Mouse (Mus musculus) gastrocnemius, postnatal 4 days (tissue): ENCODE data around the gene Ankrd54. TPM values are rescaled to one million over a fixed set of nuclear protein-coding genes. Genes with fewer than 3 reads are reported as not detected.
A peak's percentile ranks its signal among the peaks of the same experiment; 100 is the strongest.

Experiments
- DNase-seq, 2 experiments: peaks; one replicate each; pipeline ENCODE4 v3.0.0; 2021 to 2022; ENCODE audit warnings: low spot score in 2 of 2, mixed read lengths in 2 of 2
- long read RNA-seq, 2 experiments: library from polyadenylated mRNA; stranded (forward); transcript quantifications; one replicate each; pipeline ENCODE4 v2.0.0; 2021
- total RNA-seq, 2 experiments: library from RNA; stranded (reverse); gene quantifications; 2 replicates each; pipeline ENCODE4 v1.2.3; 2021

Gene Ankrd54
- 10 to 100 TPM; 11.6 to 13.5 TPM for total RNA-seq
- long read RNA-seq, experiment 1, transcript Ankrd54-201 (8 exons, 1,904 nt), result major isoform, 23 of 38 reads
- long read RNA-seq, experiment 1, partial matches to known transcripts, result 6 of 38 reads
- long read RNA-seq, experiment 1, other reads (novel, unspliced or antisense), result 6 of 38 reads
- long read RNA-seq, experiment 2, transcript Ankrd54-201 (8 exons, 1,904 nt), result major isoform, 28 of 39 reads
- long read RNA-seq, experiment 2, partial matches to known transcripts, result 4 of 39 reads
- long read RNA-seq, experiment 2, other reads (novel, unspliced or antisense), result 5 of 39 reads

DNA sequence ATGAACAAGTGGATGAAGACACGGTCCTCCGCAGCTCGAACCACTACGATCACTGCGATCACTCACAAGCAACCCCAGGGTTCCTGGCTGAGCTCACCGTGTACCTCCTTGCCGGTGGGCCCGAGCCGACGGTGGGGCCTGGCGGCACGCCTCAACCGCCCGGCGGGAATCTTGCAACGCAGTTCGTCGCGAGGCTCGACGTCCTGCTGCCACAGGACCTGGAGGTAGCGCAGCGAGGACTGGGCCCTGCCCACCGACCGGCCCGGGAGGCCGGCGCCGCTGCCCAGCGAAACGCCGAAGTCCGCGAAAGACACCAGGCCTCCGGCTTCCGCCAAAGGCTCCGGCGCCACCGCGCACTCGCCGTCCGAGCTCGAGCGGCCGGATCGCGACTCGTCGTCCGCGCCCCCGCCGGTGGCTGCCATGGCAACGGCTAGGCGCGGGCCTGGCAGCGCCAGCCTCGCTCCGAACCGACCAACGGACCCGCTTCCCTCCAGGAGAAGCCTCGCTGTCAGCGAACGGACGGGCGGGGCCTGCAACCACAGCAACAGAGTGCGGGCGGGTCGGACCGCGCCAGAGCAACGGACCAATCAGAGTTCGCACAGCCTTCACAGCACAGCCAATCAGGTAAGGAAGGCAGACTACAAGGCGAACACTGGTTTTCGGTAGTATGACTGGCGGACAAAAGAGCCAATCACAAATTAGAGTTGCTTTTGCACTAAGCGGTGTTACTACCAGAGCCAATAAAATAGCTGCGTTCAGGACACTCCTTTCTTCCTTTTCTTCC lies at the start of gene Ankrd54:
Gene Ankrd54, minus strand, starts transcription at position 518 of the 784 bp plus-strand sequence.
- peak; percentile 88 to 96 for DNase-seq

- DNase-seq, result no peak
Measured at GRCm38 (mm10) chr15:79111774-79112173, 49.1 kb upstream of the Ankrd54 start.

GRCm38 (mm10) chr15:79110528-79110927 lies 47.8 kb upstream of the Ankrd54 start:
- no peak for DNase-seq

GRCm38 (mm10) chr15:79110031-79110430 lies 47.3 kb upstream of the Ankrd54 start:
- no peak for DNase-seq

DNA sequence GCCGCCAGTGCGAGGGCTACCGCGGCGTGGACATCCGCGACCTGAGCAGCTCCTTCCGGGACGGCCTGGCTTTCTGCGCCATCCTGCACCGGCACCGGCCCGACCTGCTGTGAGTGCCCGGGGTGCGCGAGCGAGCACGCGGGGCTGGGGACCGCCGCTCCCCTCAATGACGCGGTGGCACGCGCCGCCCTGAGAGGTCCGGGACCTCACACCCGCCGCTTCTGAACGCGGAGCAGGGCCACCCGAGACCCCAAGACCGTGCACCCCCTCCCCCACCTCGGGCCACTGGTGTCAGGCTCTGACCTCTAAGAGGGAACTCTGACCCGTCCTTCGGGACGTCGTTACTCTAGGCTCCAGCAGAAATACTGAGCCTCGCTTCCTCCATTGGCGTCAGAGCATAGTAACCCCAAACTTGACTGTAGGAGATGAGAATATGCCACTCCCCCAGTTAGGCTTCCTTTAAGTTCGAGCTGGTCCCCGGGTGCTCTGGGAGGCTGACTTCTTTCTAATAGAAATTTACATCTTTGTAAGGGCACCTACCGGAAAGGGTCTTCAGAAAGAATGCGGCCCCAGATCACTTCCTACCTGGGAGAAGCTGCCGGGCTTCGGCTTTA lies 46.7 kb upstream of the Ankrd54 start:
- peak in 1 of 2 experiments; percentile 54 for DNase-seq

DNA sequence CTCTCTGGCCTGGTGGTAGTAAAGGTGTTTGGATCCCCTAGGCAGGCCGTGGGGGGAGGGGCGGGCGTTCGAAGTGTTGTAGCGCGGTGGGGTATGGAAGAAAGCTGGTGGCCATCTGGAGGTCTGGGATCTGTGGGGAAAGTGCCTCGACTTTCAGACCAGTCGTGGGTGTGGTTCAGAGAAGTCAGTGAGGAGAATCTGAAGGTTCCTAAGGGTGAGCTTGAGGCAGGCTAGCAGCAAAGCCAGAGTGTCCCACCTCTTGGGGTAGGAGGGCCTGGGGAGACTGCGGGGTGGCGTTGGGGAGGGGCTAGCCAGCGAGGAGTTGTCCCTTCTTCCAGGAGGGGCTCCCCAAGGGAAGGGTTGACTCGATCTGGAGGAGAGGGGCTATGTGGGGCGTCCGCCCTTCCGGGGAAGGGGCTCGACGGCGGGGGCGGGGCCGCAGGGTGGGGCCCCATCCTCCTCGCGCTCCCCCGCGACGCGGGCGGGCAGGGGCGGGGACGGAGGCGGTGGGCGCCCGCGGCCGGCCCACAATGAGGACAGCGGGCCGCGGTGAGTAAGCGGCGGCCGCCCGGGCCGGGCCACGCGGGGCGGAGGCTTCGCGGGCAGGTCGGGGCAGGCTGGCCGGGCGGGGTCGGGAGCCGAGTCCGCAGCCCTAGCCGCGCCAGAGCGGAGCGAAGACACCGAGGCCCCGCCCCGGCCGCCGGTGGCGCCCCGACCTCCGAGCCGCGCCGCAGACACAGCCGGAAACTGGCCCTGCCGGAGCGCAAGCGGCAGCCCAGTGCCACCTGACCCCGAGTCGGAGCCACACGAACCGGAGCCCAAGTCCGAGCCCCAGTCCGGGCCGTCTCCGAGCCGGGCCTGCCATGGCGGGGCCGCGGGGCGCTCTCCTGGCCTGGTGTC lies 46.0 kb upstream of the Ankrd54 start, which contains the start of gene Micall1:
Gene Micall1, plus strand, starts transcription at position 478 of the 900 bp plus-strand sequence.
- peak; percentile 61 to 74 for DNase-seq

DNA sequence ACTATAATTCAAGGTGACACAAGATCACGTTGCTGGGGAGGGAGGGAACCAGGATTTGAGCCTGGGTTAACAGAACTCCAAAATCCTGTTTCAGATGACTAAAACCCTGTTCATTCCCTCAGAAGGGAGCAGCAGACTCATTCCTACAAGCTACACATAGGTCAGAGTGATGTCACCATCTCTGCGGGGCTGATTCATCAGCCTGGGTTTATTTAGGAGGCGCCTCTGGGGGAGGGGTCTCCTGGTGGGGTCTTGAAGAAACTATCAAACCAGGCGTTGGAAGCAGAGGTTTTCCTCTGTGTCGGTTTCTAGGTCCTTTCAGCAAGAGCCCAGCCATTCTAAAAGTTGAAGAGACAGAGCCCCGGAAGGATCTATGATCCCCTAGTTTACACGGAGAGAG lies 45.3 kb upstream of the Ankrd54 start:
- no peak for DNase-seq

DNA sequence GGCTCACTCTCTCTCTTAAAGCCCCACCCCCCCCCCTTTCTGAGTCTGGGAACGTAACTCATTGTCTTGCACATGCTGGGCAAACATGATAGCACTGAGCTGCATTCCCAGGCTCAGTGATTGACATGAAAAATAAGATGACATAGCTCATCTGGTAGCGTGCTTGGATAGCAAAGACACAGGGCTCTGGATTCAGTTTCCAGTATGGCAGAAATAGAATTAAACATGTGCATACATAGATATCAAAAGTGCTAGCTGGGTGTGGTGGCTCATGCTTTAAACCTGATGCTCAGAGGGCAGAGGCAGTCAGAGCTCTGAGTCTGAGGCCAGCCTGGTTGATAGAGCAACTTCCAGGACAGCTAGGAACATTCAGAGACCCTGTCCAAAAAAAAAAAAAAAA lies 43.1 kb upstream of the Ankrd54 start:
- DNase-seq, result no peak

DNA sequence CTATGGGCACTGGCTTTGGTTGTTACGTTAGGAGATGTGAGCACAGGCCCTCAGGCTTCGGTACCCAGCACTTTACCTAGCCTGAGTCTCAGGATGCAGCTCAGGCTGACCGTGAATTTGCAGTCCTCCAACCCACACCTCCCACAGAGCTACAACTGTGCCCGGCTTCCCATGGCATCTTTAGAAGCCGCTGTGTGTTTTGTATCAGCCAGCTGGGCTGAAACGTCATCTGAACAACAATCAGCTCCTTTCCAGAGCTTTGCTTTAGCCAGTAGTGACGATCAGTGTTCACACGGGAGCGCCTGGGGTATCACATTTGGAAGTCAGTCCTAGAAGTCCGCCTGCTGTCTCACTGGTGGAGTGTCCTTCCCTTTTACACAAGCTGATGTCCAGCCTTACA lies 40.6 kb upstream of the Ankrd54 start:
- DNase-seq, result no peak

GRCm38 (mm10) chr15:79101531-79101930 lies 38.8 kb upstream of the Ankrd54 start:
- DNase-seq, result no peak

- no peak for DNase-seq
Measured at GRCm38 (mm10) chr15:79100391-79100790, 37.7 kb upstream of the Ankrd54 start.

DNA sequence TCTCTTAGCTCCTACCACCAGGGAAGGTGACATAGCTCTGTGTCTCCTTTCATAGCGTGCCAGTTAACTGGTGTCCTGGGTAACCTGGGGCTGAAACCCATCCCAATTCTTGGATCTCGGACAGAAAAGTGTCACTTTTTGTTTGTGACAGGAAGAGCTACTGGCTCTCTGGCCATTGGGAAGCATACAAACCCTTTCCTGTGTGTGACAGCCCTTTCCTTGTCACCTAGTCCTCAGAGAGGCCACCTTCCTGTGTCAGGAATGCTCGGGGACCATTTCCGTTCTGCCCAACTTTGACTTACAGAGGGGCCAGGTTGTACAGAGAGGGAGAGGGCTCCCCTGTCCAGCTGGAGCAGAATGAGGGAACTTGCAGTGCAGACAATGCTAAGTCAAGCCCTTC lies 36.8 kb upstream of the Ankrd54 start:
- DNase-seq, result no peak

DNA sequence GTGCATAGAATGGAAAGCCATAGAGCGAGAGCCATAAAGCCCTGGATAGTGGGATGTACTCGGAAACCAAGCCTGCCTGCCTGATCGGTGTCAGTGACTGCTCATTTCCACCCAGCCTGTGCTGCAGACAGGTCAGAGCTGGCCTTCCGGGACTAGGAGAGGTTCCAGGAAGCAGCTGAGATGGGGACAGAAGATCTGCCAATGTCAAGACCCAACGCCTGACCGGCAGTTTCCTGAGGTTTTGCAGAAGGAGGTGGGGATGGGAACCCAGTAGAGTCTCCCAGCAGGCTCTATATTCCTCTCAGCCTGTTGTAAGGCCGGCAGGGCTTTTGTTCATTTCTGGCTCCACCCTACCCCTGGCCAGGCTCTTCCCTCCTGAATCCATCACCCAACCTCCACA lies 36.2 kb upstream of the Ankrd54 start:
- DNase-seq, result no peak

- no peak for DNase-seq
Measured at GRCm38 (mm10) chr15:79098220-79098619, 35.5 kb upstream of the Ankrd54 start.

- DNase-seq, result peak; percentile 40 to 73
Measured at GRCm38 (mm10) chr15:79097611-79098025, 34.9 kb upstream of the Ankrd54 start.

DNA sequence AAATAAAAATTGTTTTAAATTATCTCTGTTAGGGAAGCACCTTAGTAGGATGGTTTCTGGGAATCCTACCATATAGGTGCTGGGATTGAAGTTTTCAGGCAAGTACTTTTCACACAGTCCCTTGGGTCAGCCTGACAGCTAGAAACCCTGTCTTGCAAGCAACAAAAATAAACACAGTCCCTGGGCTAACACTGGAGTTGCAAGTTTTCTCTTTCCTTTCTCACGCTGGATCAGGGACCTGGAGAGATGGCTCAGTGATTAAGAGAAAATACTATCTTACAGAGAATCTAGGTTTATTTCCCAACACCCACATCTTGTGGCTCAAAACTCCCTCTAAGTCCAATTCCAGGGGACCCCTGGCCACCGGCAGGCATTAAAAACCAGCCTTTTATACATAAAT lies 34.4 kb upstream of the Ankrd54 start:
- no peak for DNase-seq

DNA sequence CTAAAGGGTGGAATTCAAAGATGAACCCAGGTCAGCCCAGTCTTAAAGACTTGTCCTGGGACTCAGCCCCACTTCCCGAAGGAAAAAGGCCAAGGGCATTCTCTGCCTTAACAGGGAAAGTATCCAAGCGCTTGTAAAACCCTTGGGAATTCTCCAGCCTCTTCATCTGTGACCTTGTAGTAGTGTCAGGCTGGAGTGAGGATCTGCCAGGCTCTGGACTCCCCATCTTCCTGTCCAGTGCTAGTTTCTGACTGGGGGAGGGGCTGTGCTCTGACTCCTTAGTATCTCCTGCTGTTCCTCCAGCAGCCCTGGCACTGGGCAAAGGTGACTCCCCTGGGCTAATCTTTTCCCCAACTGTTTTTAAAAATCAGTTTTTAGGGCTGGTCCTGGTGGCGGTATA lies 33.9 kb upstream of the Ankrd54 start:
- no peak for DNase-seq

- DNase-seq, result no peak
Measured at GRCm38 (mm10) chr15:79095483-79095882, 32.8 kb upstream of the Ankrd54 start.

DNA sequence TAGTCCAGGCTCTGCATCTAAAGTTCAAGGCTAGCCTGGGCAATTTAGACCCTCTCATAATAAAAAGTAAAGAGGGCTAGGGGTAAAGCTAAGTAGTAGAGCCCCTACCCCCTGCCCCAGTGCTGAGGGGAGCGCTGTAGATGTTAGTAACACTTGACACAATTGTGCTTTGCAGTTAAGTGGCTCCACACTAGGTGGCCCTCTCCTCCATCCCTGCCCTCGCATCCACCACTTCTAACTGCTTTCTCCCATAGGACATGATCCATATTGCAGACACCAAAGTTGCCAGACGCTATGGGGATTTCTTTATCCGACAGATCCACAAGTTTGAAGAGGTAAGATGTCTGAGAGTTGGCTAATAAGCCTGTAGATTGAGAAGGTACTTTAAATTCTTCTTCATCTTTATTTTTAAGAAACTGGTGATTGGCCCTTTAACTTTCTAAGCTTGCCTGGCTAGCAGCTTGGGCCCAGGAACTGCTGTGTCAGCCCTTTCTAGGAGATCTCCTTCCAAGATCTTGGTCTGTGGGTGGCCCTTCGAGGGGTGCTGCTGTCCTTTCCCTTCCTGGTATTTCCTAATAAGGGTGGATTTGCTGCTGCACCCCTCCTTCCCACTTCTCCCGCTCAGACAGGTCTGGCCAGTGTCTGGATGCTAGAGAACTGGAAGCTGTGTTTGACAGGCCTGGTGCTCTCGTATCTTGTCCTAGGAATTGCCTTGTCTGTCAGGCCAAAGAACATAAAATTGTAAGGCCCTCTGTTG lies 30.6 kb upstream of the Ankrd54 start:
- no peak for DNase-seq

- no peak for DNase-seq
Measured at GRCm38 (mm10) chr15:79092284-79092683, 29.6 kb upstream of the Ankrd54 start.
